Mouse (Mus musculus): Measurements from ENCODE around the gene Pdlim7.

Gene Pdlim7

GRCm38 (mm10) chr13:55519606-55520005 is 6.1 kb upstream of the Pdlim7 start:
- no peak for DNase-seq (ENCODE audit: low spot score)

DNA sequence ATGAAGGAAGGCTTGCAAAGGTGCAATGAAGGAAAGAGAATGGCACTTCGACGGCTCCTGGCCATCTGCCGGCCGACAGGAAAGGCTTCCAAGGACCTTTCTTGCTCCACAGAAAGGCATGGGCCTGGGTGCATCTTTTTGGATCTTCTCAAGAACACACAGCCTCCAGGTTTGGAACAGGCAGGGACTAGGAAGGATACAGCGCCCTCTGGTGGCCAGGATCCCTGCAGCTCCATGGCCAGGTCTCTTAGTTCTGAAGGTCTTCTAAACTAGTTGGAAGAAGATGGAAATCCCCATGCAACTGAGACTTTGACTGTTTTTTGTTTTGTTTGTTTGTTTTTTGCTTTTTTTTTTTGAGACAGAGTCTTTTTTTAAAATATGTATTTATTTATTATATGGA is 3.5 kb upstream of the Pdlim7 start:
- DNase-seq (ENCODE audit: low spot score): peak; percentile 82

DNA sequence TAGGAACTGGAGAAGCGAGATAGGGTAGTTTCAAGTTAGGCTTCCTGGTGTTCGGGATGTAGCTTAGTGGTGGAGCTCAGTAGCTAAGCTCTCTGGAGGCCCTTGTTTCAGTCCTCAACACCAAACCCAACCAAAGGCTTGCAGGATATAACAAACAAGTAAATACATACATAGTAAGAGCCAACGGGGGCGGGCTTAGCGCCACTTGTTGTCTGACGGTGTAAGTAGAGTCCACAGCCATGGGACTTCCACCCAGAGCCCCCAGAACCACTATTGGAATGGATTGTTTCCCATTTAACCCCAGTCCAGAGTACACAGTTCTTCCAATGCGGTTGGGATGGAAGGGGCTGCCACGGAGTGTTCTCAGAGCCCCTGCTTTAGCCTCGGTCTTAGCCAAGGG is 352 bp upstream of the Pdlim7 start:
- DNase-seq (ENCODE audit: low spot score): no peak

DNA sequence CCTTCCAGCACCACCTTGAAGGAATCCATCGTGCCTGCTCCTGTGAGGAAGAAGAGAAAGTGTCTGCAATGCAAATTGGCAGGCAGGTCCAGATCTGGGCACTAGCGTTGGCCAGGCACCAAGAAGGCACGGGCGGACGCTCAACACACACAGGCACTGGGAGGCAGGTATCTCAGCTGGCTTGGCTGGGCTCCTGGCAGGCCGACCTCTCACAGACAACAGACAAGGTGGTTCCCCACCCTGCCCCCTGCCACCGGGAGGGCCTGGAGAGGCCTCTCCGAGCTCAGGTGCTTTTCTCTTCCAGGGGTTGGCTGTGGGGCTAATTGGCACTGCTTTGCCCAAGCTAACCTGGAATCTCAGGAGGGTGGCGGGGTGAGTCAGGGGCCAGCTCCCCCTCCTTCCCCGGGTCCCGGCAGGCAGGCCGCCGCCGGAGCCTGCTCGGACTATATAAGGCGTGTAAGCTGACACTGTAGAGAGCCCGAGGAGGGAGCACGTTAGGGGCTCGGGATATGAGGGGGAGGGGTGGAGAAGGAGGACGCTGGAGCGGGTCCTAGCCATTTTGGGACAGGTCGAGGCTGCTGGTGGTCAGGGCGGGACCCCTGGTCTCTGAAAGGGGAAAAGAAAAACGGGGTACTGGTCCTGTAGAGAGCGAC is 971 bp downstream of the Pdlim7 start:
- DNase-seq (ENCODE audit: low spot score): peak; percentile 49

- no peak for DNase-seq (ENCODE audit: low spot score)
Measured at GRCm38 (mm10) chr13:55511492-55511861, 2.0 kb downstream of the Pdlim7 start.

DNA sequence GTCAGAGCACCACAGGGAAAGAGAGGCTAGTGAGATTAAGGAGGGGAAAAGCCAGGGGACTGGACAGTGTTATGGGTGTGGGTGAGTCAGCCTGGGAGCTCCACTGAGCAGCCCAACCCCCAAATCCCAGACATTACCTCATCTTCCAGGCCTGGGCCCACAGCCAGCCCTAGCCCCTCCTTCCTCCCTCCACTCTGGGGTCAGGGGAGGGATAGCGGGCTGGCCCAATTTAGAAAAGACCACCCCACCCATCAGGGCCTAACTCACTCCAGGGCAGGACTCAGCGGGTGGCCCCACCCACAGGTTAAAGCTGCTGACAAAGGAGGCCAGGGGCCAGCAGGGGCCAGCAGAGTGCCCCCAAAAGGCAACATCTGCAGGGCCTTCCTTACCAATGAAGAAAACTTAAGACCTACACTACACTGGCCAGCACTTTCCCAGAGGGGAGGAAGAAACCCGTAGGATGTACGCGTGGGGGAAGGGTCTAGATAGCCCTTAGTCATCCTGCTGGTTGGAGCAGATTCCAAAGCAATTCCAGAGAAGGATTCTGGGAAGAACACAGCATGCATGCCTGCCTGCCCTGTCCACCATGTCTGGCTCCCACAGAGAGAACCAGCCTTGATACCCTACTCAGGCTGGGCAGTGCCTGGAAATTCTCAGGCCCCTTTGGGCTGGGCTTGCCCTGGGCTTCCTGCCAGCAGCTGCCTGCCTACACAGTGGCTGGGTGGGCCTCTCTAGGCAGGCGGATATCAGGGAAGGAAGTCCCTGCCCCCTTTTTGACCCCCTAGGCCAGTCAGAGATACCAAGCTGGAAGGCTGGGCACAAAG is 2.6 kb downstream of the Pdlim7 start:
- DNase-seq (ENCODE audit: low spot score): peak; percentile 71

- no peak for DNase-seq (ENCODE audit: low spot score)
Measured at GRCm38 (mm10) chr13:55510332-55510667, 3.2 kb downstream of the Pdlim7 start.

GRCm38 (mm10) chr13:55508531-55508930 is 4.9 kb downstream of the Pdlim7 start:
- no peak for DNase-seq (ENCODE audit: low spot score)

GRCm38 (mm10) chr13:55507877-55508276 is 5.6 kb downstream of the Pdlim7 start:
- DNase-seq (ENCODE audit: low spot score): no peak

DNA sequence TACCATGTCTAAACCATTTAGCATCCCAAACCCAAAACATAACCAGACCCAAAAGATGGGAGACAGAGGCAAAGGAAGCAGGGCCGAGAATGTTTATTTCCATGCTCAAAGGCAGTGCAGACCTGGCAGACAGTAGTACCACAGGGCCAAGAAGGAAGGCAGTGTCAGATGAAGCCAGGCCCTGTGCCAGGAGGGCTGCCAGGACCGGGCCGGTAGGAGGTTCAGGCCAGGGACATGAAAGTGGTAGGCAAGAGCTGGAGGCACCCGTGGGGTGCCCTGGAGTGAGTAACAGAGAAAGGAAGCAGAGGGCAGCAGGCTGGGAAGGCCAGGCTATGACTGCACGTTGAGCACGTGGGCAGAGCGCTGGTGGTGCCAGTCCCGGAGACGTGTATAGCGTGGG is 6.8 kb downstream of the Pdlim7 start:
- no peak for DNase-seq (ENCODE audit: low spot score)

DNA sequence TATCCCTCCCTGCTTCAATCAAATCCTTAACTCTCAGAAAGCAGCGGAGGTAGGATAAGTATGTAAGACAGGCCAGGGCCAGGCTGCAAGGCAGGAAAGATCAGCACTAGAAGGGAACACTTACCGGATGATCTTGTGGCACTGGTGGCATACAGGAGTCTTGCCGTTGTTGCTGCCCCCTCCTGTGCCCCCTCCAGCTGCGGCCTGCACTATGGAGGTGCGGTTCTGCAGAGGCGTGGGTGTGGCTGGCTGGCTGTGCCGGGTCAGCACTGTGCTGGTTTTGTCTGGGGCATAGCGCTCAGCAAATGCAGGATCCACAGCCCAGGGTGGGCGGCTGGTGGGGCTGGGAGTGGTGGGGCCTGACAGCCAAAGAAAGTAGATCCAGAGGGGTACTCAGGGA is 7.7 kb downstream of the Pdlim7 start:
- DNase-seq (ENCODE audit: low spot score): no peak

GRCm38 (mm10) chr13:55504390-55504789 is 9.1 kb downstream of the Pdlim7 start:
- DNase-seq (ENCODE audit: low spot score): no peak

GRCm38 (mm10) chr13:55502405-55502804 is 11.1 kb downstream of the Pdlim7 start:
- no peak for DNase-seq (ENCODE audit: low spot score)

DNA sequence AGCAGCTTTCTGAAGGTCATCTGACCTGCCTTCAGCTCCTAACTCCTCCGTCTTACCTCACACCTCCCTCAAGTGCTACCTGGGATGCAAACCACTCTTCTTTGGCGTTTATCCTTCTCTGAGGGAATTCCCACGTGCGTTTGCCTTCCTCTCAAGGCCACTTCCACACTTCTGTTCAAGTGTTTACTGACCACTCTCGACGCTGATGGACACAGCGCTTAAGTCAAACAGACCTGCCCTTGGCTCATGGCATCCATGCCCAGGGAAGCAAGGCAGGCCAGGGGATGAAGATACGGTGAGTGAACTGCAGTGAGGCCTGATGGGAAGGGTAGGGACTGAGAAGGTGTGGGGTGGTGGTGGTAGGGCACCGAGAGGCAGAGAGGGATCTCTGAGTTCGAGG is 12.9 kb downstream of the Pdlim7 start:
- no peak for DNase-seq (ENCODE audit: low spot score)

DNA sequence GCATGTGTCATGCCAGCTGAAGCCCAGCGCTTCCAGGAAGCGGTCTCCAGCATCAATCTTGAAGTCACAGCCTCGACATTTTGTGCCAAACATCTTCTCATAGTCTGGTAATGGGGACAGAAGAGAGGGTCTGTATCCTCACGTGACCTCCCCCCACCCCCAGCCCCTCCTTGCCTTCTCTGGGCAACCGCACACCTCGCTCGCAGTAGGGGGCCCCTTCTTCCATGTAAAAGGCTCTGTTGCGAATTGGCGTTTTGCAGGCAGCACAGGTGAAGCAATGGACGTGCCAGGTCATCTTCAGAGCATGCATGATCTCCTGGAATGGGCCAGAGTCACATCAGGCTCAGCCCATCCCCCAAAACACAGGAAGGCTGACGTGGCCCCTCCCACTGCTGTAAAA is 14.6 kb downstream of the Pdlim7 start:
- no peak for DNase-seq (ENCODE audit: low spot score)

DNA sequence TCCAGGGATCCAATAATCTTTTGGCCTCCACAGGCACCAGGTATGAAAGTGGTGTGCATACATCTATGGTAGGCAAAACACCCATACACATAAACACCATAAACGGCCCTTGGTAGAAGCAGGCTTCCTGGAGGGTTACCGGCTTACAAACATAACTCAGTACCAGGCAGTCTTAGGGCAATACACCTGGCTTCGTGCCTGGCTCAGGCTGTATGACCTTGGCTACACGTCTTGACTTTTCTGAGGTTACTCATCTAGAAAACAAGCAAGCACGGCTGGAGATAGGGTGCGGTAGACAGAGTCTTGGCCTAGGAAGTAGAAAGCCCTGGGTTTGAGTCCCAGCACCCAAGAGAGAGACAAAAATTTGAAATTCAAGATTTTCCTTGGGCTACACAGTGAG is 16.8 kb downstream of the Pdlim7 start:
- no peak for DNase-seq (ENCODE audit: low spot score)

- DNase-seq (ENCODE audit: low spot score): no peak
Measured at GRCm38 (mm10) chr13:55495702-55496101, 17.8 kb downstream of the Pdlim7 start.

- DNase-seq (ENCODE audit: low spot score): no peak
Measured at GRCm38 (mm10) chr13:55494883-55495621, 18.4 kb downstream of the Pdlim7 start.

DNA sequence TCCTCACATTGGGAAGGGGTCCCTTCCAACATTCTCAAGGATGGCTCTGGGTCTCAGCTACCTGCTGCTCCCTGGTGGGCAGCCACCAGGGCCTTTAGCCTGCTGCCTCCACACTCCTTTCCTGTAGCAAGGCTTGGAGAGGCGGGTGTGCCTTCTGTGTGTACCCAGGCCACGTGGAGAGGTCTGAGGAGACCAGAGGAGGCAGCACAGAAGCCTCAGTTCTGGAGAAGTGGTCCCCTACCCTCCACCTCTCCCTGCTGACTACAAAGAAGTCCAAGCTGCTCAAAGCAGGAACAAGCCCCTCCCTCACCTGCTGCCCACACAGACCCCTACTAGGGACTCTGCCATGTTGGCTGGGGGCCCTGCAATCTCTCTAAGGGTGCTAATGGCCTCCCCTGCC is 19.2 kb downstream of the Pdlim7 start:
- no peak for DNase-seq (ENCODE audit: low spot score)

- no peak for DNase-seq (ENCODE audit: low spot score)
Measured at GRCm38 (mm10) chr13:55487578-55488498, 25.6 kb downstream of the Pdlim7 start, which contains the start of gene Dbn1. TSS of gene Dbn1 (minus strand) at chr13:55488111.

DNA sequence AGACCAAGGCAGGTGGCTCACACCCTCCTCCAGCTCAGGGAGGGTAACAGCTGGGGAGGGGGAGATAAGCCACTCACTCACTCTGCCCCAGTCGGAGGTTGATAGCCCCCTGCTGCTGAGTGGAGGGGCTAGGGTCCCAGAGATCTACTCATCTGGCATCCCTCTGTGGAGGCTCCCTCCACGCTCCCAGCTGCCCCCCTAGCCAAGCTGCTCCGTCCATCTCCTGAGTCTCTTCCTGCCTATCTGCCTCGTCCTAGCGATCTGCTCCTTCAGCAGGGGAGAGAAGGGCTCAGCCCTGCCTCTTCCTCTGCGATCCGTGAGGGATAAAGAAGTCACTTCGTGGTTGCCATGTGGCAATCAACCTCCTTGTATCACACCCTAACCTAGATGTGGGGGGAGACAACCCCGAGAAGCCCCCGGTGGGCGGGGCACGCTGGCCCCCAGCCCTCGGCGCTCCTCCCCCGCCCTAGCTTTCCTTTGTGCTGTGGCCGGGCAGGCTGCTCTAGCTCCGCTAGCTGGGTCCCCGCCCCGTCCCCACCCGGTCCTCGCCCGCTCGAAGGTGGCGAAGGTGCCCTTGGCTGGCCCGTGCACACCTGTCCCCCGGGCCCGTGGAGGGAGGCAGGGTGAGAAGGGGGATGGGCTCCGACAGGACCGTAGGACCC is 26.4 kb downstream of the Pdlim7 start:
- DNase-seq (ENCODE audit: low spot score): no peak
